Mouse (Mus musculus): ENCODE results near the gene Shmt2. TPM values are rescaled to one million over a fixed set of nuclear protein-coding genes. Genes with fewer than 3 reads are reported as not detected.

Shmt2 gene
- 201 and 228 TPM in 2 replicates for polyA plus RNA-seq (2012)

DNA sequence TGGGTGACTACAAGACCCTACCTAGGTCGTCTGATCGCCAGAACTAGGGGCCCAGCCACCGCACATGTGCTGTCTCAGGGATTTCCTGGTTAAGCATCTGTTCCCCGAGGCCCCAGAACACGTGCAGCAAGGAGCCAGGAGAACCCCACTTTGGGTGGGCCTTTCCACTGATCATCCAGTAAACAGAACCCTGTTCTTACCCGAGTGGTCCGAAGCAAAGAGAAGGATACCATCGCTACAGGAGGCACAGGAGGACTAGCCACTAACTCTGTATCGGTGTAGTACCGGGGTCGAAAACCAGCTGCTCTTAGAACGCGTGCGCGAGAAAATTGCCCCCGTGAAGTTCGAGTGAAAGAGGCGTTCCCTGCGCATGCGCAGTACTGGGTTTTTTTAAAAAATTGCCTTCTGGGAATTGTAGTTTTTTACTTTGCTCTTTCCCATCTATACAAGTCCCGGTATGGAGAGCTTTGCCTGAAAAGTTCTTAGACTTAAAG lies at the start of gene Shmt2:
Gene Shmt2 (minus strand): TSS at position 357 of the 494 bp plus-strand sequence.

DNA sequence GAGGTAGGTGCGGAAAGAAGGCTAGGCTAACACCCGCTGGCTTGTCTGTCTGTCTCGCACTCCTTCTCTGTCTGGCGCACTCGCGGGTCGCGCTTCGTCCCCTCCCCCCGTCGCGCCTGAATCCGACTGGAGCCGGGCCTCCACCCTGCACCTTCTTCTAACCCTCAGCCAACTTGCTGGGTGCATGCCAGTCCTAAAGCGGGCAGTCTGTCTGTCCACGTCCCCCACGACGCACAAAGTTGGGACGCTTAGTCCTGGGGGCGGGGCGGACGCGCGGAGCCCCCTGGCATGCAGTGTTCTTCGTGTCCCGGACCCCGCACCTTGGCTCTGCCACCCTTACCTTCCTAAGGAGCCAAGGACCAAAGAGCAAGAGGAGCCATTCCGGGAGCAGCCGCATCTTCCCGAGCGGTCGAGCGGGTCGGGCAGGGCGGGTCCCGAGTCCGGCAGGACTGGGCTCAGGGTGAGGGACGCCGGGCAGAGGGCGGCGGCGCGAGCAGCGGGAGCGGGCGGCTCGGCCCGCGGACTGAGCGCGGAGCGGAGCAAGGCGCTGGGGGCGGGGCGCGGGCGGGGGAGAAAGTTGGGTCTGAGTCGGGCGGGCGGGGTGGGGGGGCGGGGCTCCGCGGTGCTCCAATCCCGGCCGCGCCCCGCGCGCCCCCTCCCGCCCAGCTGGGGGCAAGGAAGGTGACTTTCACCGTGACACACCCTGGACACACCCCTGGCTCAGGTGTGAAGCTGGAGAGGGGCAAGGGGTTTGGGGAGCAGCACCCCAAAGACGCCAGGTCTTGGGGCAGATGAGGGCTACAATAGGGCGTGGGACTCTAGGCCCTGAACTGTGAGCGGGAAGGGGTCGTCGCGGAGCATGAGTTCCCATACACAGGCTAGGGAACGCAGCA lies 12.0 kb upstream of the Shmt2 start, which contains the start of gene Nxph4:
Gene Nxph4 (minus strand): TSS at position 524 of the 893 bp plus-strand sequence.

DNA sequence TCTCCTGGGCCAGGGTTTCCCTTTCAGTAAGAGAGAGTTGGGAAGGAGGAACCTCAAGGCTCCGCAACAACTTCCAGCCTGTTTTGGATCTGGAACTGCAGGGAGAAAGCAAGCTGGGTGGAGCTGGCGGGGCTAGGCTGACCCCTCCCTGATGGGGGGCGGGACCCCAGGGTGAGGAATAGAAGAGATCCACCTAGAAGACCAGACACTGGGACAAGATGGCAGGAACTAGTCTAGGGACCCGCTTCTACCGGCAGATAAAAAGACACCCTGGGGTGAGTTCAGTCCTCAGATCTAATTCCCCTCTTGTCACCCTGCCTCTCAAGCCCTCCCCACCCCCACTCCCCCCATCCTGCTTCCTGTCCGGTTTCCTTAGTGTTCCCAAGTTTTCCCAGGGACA lies 7.5 kb downstream of the Shmt2 start, which contains the start of gene Ndufa4l2:
Gene Ndufa4l2 (plus strand): TSS at position 204 of the 400 bp plus-strand sequence.

GRCm38 (mm10) chr10:127500894-127501893 lies 21.1 kb downstream of the Shmt2 start, which contains the start of gene Stac3:
Gene Stac3 (plus strand): TSS chr10:127501686.

Other genes with a start within 250 kb of the Shmt2 start
- gene Mbd6, start 233.4 kb downstream of the Shmt2 start, polyA plus RNA-seq (2012), result 426 and 490 TPM in 2 replicates
- gene Mars, start 210.7 kb downstream of the Shmt2 start, polyA plus RNA-seq (2012), result 53.6 and 60.7 TPM in 2 replicates
- 40.4 and 45.0 TPM in 2 replicates for gene Arhgap9, start 200.5 kb downstream of the Shmt2 start, polyA plus RNA-seq (2012)
- 0.18 and 0.44 TPM in 2 replicates for gene Gli1, start 180.5 kb downstream of the Shmt2 start, polyA plus RNA-seq (2012)
- gene Inhbe, start 168.0 kb downstream of the Shmt2 start, polyA plus RNA-seq (2012), result 0.01 TPM in 1 of 2 replicates, not detected in the other
- 0.04 TPM in 1 of 2 replicates, not detected in the other for gene Inhbc, start 152.0 kb downstream of the Shmt2 start, polyA plus RNA-seq (2012)
- 135 and 146 TPM in 2 replicates for gene R3hdm2, start 142.1 kb downstream of the Shmt2 start, polyA plus RNA-seq (2012)
- gene Stac3, start 20.8 kb downstream of the Shmt2 start, polyA plus RNA-seq (2012), result 1.1 and 1.8 TPM in 2 replicates
- gene Ndufa4l2, start 7.5 kb downstream of the Shmt2 start, polyA plus RNA-seq (2012), result 0.38 TPM in 1 of 2 replicates, not detected in the other
- 0.10 and 0.17 TPM in 2 replicates for gene Nxph4, start 12.1 kb upstream of the Shmt2 start, polyA plus RNA-seq (2012)
- 19.8 and 39.8 TPM in 2 replicates for gene Lrp1, start 98.7 kb upstream of the Shmt2 start, polyA plus RNA-seq (2012)
- 48.1 and 50.8 TPM in 2 replicates for gene Stat6, start 120.5 kb upstream of the Shmt2 start, polyA plus RNA-seq (2012)
- gene Nemp1, start 144.5 kb upstream of the Shmt2 start, polyA plus RNA-seq (2012), result 1.4 and 2.7 TPM in 2 replicates
- 29.9 and 35.3 TPM in 2 replicates for gene Nab2, start 146.1 kb upstream of the Shmt2 start, polyA plus RNA-seq (2012)
- gene Myo1a, start 182.7 kb upstream of the Shmt2 start, polyA plus RNA-seq (2012), result 0.04 TPM in 1 of 2 replicates, not detected in the other
- gene Tac2, start 202.0 kb upstream of the Shmt2 start, polyA plus RNA-seq (2012), result 0.56 and 0.88 TPM in 2 replicates
- gene Zbtb39, start 217.1 kb upstream of the Shmt2 start, polyA plus RNA-seq (2012), result 3.3 and 4.3 TPM in 2 replicates
- gene Gpr182, start 229.3 kb upstream of the Shmt2 start, polyA plus RNA-seq (2012), result 0.01 TPM in 1 of 2 replicates, not detected in the other
- 0.02 TPM in 1 of 2 replicates, not detected in the other for gene Rdh1, start 237.3 kb upstream of the Shmt2 start, polyA plus RNA-seq (2012)
- gene Rdh16f1, start 237.3 kb upstream of the Shmt2 start, polyA plus RNA-seq (2012), result not detected in 2 replicates

All from megakaryocyte-erythroid progenitor cell, adult 5 weeks (primary cell).